Mouse (Mus musculus) left cerebral cortex, postnatal 36 days (tissue): Measurements from ENCODE around the gene Gm11213. TPM values are rescaled to one million over a fixed set of nuclear protein-coding genes. Genes with fewer than 3 reads are reported as not detected.

ENCODE experiments used
- DNase-seq, 2 experiments: peaks; one replicate each; pipeline ENCODE4 v3.0.0; 2021 to 2022; ENCODE audit warnings: low spot score in 2 of 2, mixed read lengths in 1 of 2
- intact Hi-C: fragments of 180-260 bp; cut with DNase I; formaldehyde crosslinking; loops from one replicate; pipeline ENCODE4 v1.15.1; 2025
- total RNA-seq, 2 experiments: library from RNA; stranded (reverse); gene quantifications; 2 replicates each; pipeline ENCODE4 v1.2.3; 2021

Gm11213 gene
- total RNA-seq, 2 experiments from 2014 or later, result not detected

DNA sequence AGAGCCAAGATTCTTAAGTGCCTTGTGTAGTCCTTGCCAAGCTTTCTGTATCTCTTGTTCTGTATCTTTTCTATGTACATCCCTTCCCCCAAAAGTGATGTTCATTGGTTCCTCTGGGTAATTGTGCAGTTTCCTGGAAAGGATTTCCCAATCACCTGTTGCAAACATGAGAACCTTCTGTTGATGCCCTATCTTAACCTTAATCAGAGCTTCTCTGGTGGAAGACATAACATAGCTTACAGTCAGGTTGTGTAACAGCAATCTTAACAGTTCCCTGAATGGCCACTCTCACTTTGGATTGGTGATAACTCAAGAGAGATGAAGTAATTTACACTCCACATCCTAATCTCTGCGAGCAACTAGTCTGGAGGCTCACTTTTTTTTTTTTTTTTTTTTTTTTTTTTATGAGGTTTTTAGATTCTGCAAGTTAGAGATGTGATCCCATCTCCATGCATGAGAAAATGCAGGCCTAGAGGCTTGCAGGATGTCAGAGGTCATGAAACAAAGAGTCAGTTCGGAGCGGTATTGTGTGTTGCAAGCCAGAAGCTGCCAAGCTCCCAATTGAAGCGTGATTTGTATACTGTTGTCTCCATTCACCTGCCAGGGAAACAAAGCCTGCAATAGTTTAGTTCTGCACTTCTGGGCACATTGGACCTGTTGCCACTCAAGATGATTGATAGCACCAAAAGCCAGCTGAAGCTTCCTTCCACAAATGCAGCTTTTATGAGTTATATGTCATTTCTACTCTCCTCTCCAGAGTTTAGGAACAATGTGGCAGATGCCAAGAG, 51.1 kb downstream of the Gm11213 start:
- DNase-seq, result no peak
- intact Hi-C loops, result no loop called here

- intact Hi-C loops, result no loop called here
- DNase-seq, result no peak
These were observed 52.2 kb downstream of the Gm11213 start for GRCm38 (mm10) chr4:63552865-63553264.

DNA sequence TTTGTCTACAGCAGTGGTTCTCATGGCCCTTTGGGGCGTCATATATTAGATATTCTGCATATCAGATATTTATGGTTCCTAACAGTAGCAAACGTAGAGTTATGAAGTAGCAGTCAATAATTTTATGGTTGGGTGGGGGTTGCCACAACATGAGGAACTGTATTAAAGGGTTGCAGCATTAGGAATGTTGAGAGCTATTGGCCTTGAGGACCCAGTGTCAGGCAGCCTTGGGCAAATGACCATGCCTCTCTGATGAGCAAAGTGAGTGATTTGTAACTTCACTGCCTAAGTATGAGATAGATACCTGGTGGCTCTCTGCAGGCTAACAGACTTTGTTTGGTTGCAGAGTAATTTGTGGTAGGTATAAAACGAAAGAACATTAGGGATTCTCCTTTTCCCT, 54.2 kb downstream of the Gm11213 start:
- no peak for DNase-seq
- intact Hi-C loops, result no loop called here

DNA sequence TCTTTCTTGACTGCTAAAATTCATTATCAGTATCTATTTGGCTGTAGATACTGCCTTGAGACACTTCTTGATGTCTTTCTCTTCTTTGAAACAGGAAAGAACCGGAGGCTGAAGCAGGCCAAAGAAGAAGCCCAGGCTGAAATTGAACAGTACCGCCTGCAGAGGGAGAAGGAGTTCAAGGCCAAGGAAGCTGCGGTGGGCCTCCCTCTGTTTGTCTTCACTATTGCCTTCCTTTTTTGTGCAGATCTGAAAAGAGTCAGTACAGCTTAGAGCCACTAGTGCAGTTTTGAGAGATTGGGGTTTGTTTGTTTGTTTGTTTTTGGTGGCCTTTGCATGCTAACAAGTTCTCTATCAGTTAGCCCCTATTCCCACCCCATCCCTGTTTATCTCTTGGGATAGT, 56.6 kb downstream of the Gm11213 start:
- intact Hi-C loops, result no loop called here
- DNase-seq, result no peak

DNA sequence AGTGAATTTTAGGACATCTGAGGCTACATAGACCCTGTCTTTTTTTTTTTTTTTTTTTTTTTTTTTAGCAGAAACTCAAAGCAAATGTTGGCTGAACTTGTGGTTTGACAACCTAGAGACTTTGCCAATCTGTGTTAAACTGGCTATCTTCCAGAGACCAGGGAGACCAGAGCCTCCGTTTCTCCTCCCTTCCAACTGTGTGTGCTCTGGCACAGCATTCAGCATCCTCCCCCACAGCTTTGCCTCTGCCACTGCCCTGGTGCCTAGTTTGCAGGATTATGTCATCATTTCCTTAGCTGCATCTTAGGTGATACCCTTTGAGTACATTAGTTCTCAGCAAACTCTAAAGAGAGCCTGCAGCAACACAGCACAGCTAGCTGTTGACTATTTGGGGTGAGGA, 57.3 kb downstream of the Gm11213 start:
- intact Hi-C loops, result no loop called here

More for the DNA sequence above, 57.3 kb downstream of the Gm11213 start:
- DNase-seq, result peak in 1 of 2 experiments; percentile 9

Other genes with a start within 250 kb of the Gm11213 start
- not detected for gene Orm3, start 249.1 kb downstream of the Gm11213 start, total RNA-seq
- not detected for gene Orm2, start 242.8 kb downstream of the Gm11213 start, total RNA-seq
- 1 to 10 TPM; 2.5 to 4.4 TPM for gene Akna, start 201.9 kb downstream of the Gm11213 start, total RNA-seq
- gene Whrn, start 109.3 kb downstream of the Gm11213 start, total RNA-seq, result 10 to 100 TPM; 41.5 to 50.6 TPM
- 100 to 1,000 TPM; 133 to 150 TPM for gene Atp6v1g1, start 60.5 kb downstream of the Gm11213 start, total RNA-seq
- gene Tmem268, start 46.5 kb downstream of the Gm11213 start, total RNA-seq, result 10 to 100 TPM; 14.0 to 14.6 TPM
- not detected for gene Tex48, start 17.2 kb upstream of the Gm11213 start, total RNA-seq
- gene Gm11214, start 58.1 kb upstream of the Gm11213 start, total RNA-seq, result not detected
- under 1 TPM; 0.11 to 0.12 TPM for gene Tnfsf15, start 139.9 kb upstream of the Gm11213 start, total RNA-seq